Mouse (Mus musculus) naive thymus-derived CD4-positive, alpha-beta T cell, adult 2 months (primary cell): Measurements from ENCODE around the gene Cav1.

ENCODE experiments used
- DNase-seq: peaks from one replicate; pipeline ENCODE4 v3.0.0-alpha.2; 2011; ENCODE audit warnings: low read depth

The Cav1 gene

GRCm38 (mm10) chr6:17305954-17306601, at the start of gene Cav1:
Gene Cav1 (plus strand): TSS chr6:17306335.
- no peak for DNase-seq

- DNase-seq, result no peak
These were observed 48.0 kb upstream of the Cav1 start for GRCm38 (mm10) chr6:17258142-17258541.

GRCm38 (mm10) chr6:17258911-17259310, 47.2 kb upstream of the Cav1 start:
- no peak for DNase-seq

- no peak for DNase-seq
These were observed 43.3 kb upstream of the Cav1 start for GRCm38 (mm10) chr6:17262786-17263185.

GRCm38 (mm10) chr6:17265043-17265442, 41.1 kb upstream of the Cav1 start:
- no peak for DNase-seq

GRCm38 (mm10) chr6:17266466-17266865, 39.7 kb upstream of the Cav1 start:
- no peak for DNase-seq

- no peak for DNase-seq
These were observed 27.8 kb upstream of the Cav1 start for GRCm38 (mm10) chr6:17278366-17278765.

GRCm38 (mm10) chr6:17280939-17281756, 25.0 kb upstream of the Cav1 start, which contains the start of gene Cav2:
Gene Cav2 (plus strand): TSS chr6:17281185.
- DNase-seq, result peak; percentile 20

- peak; percentile 4 for DNase-seq
These were observed 24.4 kb upstream of the Cav1 start for GRCm38 (mm10) chr6:17281757-17282092.

- DNase-seq, result peak; percentile 2
These were observed 24.0 kb upstream of the Cav1 start for GRCm38 (mm10) chr6:17282159-17282558.

GRCm38 (mm10) chr6:17283834-17284233, 22.3 kb upstream of the Cav1 start:
- DNase-seq, result no peak

- DNase-seq, result no peak
These were observed 19.8 kb upstream of the Cav1 start for GRCm38 (mm10) chr6:17286381-17286780.

- no peak for DNase-seq
These were observed 11.0 kb upstream of the Cav1 start for GRCm38 (mm10) chr6:17295116-17295515.

GRCm38 (mm10) chr6:17306602-17307325, 629 bp downstream of the Cav1 start:
- no peak for DNase-seq

- peak; percentile 17 for DNase-seq
These were observed 1.5 kb downstream of the Cav1 start for GRCm38 (mm10) chr6:17307461-17308115.

- DNase-seq, result no peak
These were observed 2.5 kb downstream of the Cav1 start for GRCm38 (mm10) chr6:17308661-17309060.

- DNase-seq, result no peak
These were observed 3.1 kb downstream of the Cav1 start for GRCm38 (mm10) chr6:17309260-17309659.

- DNase-seq, result no peak
These were observed 8.1 kb downstream of the Cav1 start for GRCm38 (mm10) chr6:17314241-17314640.

- no peak for DNase-seq
These were observed 8.8 kb downstream of the Cav1 start for GRCm38 (mm10) chr6:17314659-17315616.

GRCm38 (mm10) chr6:17316294-17317166, 10.4 kb downstream of the Cav1 start:
- no peak for DNase-seq
